Comparison of ENCODE assay signal across 20 mouse cellular contexts in the genomic region with DNA sequence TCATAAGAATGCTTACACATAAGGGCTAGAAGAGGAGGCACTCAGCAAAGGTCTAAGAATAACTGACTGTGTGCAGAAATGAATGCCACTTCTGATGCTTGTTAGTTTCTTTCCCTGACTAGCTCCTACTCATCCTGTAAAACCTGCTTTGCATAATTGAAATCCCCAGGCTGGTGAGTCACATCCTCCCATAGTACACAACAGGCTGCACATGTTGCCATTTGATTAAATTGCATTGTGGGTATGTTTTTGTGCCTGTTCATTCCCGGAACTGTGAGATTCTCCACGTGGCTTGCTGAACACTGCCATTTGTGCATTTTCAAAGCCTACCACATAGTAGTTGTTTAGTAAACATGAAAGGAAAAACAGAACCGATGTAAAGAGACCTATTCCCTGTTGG.
DNase-seq lines count a peak whose midpoint lies in the region; ATAC-seq lines count a peak whose summit lies in the region.
"Had no signal": no experiment of that assay in that cellular context is flagged by ENCODE, and none has a peak within 500 bp of the region (broad histone marks: within the 10 kb centered on the region; RNA-seq: fewer than 3 reads in every experiment).

No protein-coding gene starts in this region.

- no peak overlapping the region for H3K27ac ChIP-seq in embryonic facial prominence, embryonic 15.5 days (replicated peaks)
- H3K27ac ChIP-seq: embryonic facial prominence, embryonic 13.5 days; hindbrain, embryonic 14.5 days; limb, embryonic 15.5 days; macrophage; neural tube, embryonic 13.5 days had no signal

- DNase-seq in left cerebral cortex, adult 11 months (ENCODE audit: low spot score), result peak; percentile 7
- no peak for DNase-seq in left cerebral cortex, postnatal 4 days
- DNase-seq in CD4-positive, CD25-positive, alpha-beta regulatory T cell, adult 2 months (ENCODE audit: low read depth, low spot score), result peak; percentile 1
- DNase-seq in right cerebral cortex, postnatal 36 days (ENCODE audit: low spot score in 2 of 2), result peak; percentile 4 to 30
- no peak for DNase-seq in cerebellum, adult 18-20 months
- no peak for DNase-seq in kidney, adult 8-10 months
- DNase-seq: adrenal gland, postnatal 25 days; heart, postnatal 10 days; kidney, adult 18-20 months; kidney, postnatal 4 days; lung, adult 18-20 months; midbrain, embryonic 14.5 days; retina, postnatal 1 day had no signal

- no peaks in the 10 kb centered on the region for H3K36me3 ChIP-seq in embryonic facial prominence, embryonic 15.5 days
- H3K36me3 ChIP-seq: embryonic facial prominence, embryonic 13.5 days; limb, embryonic 15.5 days; neural tube, embryonic 13.5 days had no signal

- no peaks in the 10 kb centered on the region for H3K4me1 ChIP-seq in embryonic facial prominence, embryonic 15.5 days
- H3K4me1 ChIP-seq: embryonic facial prominence, embryonic 13.5 days; limb, embryonic 15.5 days; neural tube, embryonic 13.5 days had no signal

- H3K27me3 ChIP-seq in embryonic facial prominence, embryonic 15.5 days, result no peaks in the 10 kb centered on the region
- H3K27me3 ChIP-seq: embryonic facial prominence, embryonic 13.5 days; limb, embryonic 15.5 days; neural tube, embryonic 13.5 days had no signal

- no peak overlapping the region for H3K9ac ChIP-seq in embryonic facial prominence, embryonic 15.5 days
- H3K9ac ChIP-seq: embryonic facial prominence, embryonic 13.5 days; hindbrain, embryonic 14.5 days; limb, embryonic 15.5 days; neural tube, embryonic 13.5 days had no signal

- H3K4me3 ChIP-seq in embryonic facial prominence, embryonic 15.5 days (replicated peaks), result no peak overlapping the region
- H3K4me3 ChIP-seq: embryonic facial prominence, embryonic 13.5 days; limb, embryonic 15.5 days; neural tube, embryonic 13.5 days had no signal

- no peak overlapping the region for H3K4me2 ChIP-seq in embryonic facial prominence, embryonic 15.5 days (replicated peaks)
- H3K4me2 ChIP-seq: embryonic facial prominence, embryonic 13.5 days; hindbrain, embryonic 14.5 days; limb, embryonic 15.5 days; neural tube, embryonic 13.5 days had no signal

- no peaks in the 10 kb centered on the region for H3K9me3 ChIP-seq in embryonic facial prominence, embryonic 15.5 days (replicated peaks)
- H3K9me3 ChIP-seq: embryonic facial prominence, embryonic 13.5 days; limb, embryonic 15.5 days; neural tube, embryonic 13.5 days had no signal

- peak; percentile 15; the same call in 1 of the 2 replicates for ATAC-seq in embryonic facial prominence, embryonic 15.5 days (ENCODE audit: insufficient number of reproducible peaks, low FRiP score, low TSS enrichment, low read depth)
- ATAC-seq: forebrain, embryonic 16.5 days had no signal

- intact Hi-C loops in left cerebral cortex, postnatal 4 days (cut with DNase I), result no loop called here

- 39% methylated on average over 3 of the region's 3 CpGs for WGBS in embryonic facial prominence, embryonic 15.5 days

Comparison
In these comparisons a context has a peak if more than half of its experiments do, and no peak if none do; other contexts are left out.
1. DNase-seq: peak in left cerebral cortex, adult 11 months (single experiment), CD4-positive, CD25-positive, alpha-beta regulatory T cell, adult 2 months (single experiment) and right cerebral cortex, postnatal 36 days (2 of 2); none in left cerebral cortex, postnatal 4 days (single experiment), cerebellum, adult 18-20 months (0 of 2) and kidney, adult 8-10 months (0 of 2).